Mouse (Mus musculus) brain, embryonic 14.5 days (tissue): Measurements from ENCODE around the gene Ap4b1. TPM values are rescaled to one million over a fixed set of nuclear protein-coding genes. Genes with fewer than 3 reads are reported as not detected.

Experiments
- DNase-seq: peaks from one replicate; pipeline ENCODE4 v3.0.0-alpha.2; 2011; ENCODE audit warnings: low read depth
- CTCF ChIP-seq: fragments of 200-500 bp; IDR thresholded peaks from 2 replicates; pipeline ENCODE4 v1.5.1; 2012; ENCODE audit warnings: inconsistent platforms, mild to moderate bottlenecking, moderate library complexity, borderline replicate concordance; ENCODE audit not compliant: insufficient read depth, insufficient read length; ENCODE audit errors: extremely low read depth
- POLR2A ChIP-seq: fragments of 200-500 bp; IDR thresholded peaks from 2 replicates; pipeline ENCODE4 v1.6.1; 2012; ENCODE audit warnings: mild to moderate bottlenecking, inconsistent platforms, borderline replicate concordance; ENCODE audit not compliant: poor library complexity, insufficient read depth, insufficient read length, severe bottlenecking; ENCODE audit errors: extremely low read depth
- polyA plus RNA-seq: library from polyadenylated mRNA; depleted of rRNA; stranded (reverse); fragments of >200 nt; gene quantifications from 2 replicates; pipeline ENCODE4 v1.2.3, GENCODE M21; 2012; rRNA removed

Ap4b1 gene
- polyA plus RNA-seq, 1 experiment, result 20.8 TPM

DNA sequence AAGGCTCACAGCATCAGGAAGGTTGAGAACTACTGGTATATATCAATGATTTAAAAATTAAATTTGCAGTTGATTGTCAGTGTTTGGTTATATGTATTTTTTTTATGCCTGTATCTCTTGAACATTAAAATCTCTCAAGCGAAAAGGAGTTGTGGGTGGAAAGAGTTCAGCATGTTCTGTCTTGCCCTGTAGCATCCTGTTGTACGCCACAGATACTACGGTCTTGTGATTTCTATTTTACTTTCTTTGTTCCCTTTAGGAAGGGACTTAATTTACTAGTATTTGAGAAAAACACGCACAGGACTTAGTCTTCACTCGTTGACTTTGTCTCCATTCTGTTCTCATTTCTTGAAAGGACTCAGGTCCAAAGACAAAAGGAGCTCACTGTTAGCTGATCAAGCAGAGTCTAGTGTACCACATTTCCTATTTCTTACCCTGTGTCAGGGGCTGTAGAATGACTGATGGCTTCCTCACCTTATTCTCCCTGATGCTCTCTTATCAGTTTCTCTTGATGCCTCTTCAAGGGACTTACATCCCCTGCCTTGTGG lies 58.2 kb downstream of the Ap4b1 start:
- DNase-seq, result no peak
- no peak for TF ChIP-seq POLR2A
- no peak for TF ChIP-seq CTCF

DNA sequence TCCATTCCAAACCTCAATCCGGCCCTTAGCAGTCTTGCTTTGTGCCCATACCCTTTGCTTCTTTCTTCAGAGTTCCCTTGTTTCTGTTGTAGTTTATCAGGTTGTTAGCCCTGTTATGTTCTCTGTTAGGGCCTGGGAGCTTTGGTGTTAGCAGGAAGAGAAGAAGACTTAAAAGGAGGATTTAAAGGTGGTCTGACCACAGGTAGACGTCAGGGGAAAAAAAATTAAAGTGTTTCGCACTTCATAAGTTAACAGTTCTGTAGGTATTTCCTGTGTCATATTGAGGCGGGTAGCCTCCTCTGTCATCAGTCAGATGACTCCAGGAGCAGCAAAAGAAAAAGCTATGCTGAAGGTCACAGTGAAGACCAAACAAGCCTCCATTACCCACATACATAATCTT lies 58.7 kb downstream of the Ap4b1 start:
- TF ChIP-seq CTCF (no peak), POLR2A (no peak)

More for the DNA sequence above, 58.7 kb downstream of the Ap4b1 start:
- DNase-seq, result no peak

Other genes with a start within 250 kb of the Ap4b1 start
- 12.3 and 18.5 TPM in 2 replicates for gene Syt6, start 234.3 kb upstream of the Ap4b1 start, polyA plus RNA-seq
- 0.04 TPM in 1 of 2 replicates, not detected in the other for gene Atg4a-ps, start 163.5 kb upstream of the Ap4b1 start, polyA plus RNA-seq
- gene Olfml3, start 71.5 kb upstream of the Ap4b1 start, polyA plus RNA-seq, result 3.4 and 6.8 TPM in 2 replicates
- gene Gm10964, start 70.2 kb upstream of the Ap4b1 start, polyA plus RNA-seq, result not detected in 2 replicates
- 28.5 and 45.8 TPM in 2 replicates for gene Hipk1, start 18.0 kb upstream of the Ap4b1 start, polyA plus RNA-seq
- gene Dclre1b, start 76 bp upstream of the Ap4b1 start, polyA plus RNA-seq, result 12.5 and 14.4 TPM in 2 replicates
- gene Gm43064, start 53 bp downstream of the Ap4b1 start, polyA plus RNA-seq, result 0.53 and 0.66 TPM in 2 replicates
- gene Bcl2l15, start 23.1 kb downstream of the Ap4b1 start, polyA plus RNA-seq, result 1.4 and 1.6 TPM in 2 replicates
- gene Ptpn22, start 50.3 kb downstream of the Ap4b1 start, polyA plus RNA-seq, result 0.37 and 0.50 TPM in 2 replicates
- gene Rsbn1, start 104.6 kb downstream of the Ap4b1 start, polyA plus RNA-seq, result 17.1 and 22.2 TPM in 2 replicates
- gene Phtf1, start 158.6 kb downstream of the Ap4b1 start, polyA plus RNA-seq, result 21.2 and 25.6 TPM in 2 replicates